29 mouse cellular contexts compared by ENCODE assay signal in the genomic region with DNA sequence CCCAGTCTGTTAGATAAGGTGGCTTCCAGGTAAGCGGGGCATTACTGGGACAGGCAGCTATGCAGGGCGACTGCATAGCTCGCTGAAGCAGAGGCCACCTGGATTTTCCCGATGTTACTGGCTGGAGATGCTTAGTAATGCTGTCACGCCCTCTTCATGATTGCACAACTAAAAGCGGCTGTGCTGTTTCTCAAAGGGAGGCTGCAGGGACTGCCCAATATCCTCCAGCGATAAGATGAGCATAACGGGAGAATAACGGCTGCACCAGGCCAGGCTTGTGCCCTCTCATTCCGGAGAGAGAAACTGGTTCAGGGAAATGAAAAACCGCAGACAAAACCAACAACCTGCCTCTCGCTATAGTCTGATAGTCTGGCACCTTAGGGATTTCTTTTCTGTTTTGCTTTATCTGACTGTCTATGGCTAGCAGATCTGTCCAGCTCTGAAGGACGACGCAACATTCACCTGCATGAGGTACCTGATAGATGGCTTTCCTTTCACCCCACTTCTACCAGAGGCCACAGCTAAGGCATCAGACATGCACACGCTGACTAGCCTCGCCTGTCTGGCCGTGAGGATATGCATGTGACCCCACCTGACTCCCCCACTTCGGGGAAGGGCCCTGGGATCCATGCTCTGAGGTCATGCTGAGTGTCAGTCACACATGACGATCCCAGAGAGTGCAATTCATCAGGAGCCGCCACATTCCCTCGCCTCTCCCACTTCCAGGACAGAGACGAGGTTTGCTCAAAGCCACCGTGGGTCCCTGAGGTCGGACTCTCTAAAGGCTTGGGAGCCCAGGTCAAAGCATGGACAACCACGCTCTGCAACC.
A peak's percentile ranks its signal among the peaks of the same experiment; 100 is the strongest.
DNase-seq lines count a peak whose midpoint lies in the region; ATAC-seq and TF ChIP-seq lines count a peak whose summit lies in the region.
"Had no signal": no experiment of that assay in that cellular context is flagged by ENCODE, and none has a peak within 500 bp of the region (broad histone marks: within the 10 kb centered on the region; RNA-seq: fewer than 3 reads in every experiment).

No protein-coding gene starts in this region.

- DNase-seq in liver, embryonic 11.5 days (ENCODE audit: low spot score) = no peak
- DNase-seq in R1 (ENCODE audit: low read depth, low spot score) = peak; percentile 56
- peak; percentile 27 for DNase-seq in liver, postnatal 0 days
- DNase-seq in left cerebral cortex, adult 11 months (ENCODE audit: low spot score) = no peak
- DNase-seq in yolk sac, embryonic 10.5 days (ENCODE audit: low spot score) = no peak
- DNase-seq: adrenal gland, adult 8-10 months; cerebellum, adult 8-10 months; cerebellum, postnatal 36 days; forebrain, postnatal 0 days; gastrocnemius, postnatal 25 days; heart, postnatal 4 days; kidney, postnatal 36 days; layer of hippocampus, postnatal 36 days; retina, postnatal 1 day; right cerebral cortex, postnatal 4 days; thymus, postnatal 25 days had no signal

- no peaks in the 10 kb centered on the region for H3K79me3 ChIP-seq in C2C12 (ENCODE audit: low read depth)

- H3K9me3 ChIP-seq in liver, embryonic 12.5 days (replicated peaks) = no peaks in the 10 kb centered on the region
- no peaks in the 10 kb centered on the region for H3K9me3 ChIP-seq in liver, embryonic 11.5 days (ENCODE audit: control insufficient read depth, low read length)
- H3K9me3 ChIP-seq in liver, postnatal 0 days (ENCODE audit: low read length) = no peaks in the 10 kb centered on the region
- no peaks in the 10 kb centered on the region for H3K9me3 ChIP-seq in forebrain, embryonic 16.5 days (ENCODE audit: control insufficient read depth, low read length)
- H3K9me3 ChIP-seq: embryonic facial prominence, embryonic 15.5 days; kidney, embryonic 15.5 days; limb, embryonic 13.5 days; midbrain, embryonic 13.5 days; stomach, embryonic 15.5 days had no signal

- no peaks in the 10 kb centered on the region for H3K36me3 ChIP-seq in liver, embryonic 12.5 days
- no peaks in the 10 kb centered on the region for H3K36me3 ChIP-seq in liver, embryonic 11.5 days (ENCODE audit: control insufficient read depth, insufficient read depth, low read length)
- H3K36me3 ChIP-seq in C2C12 (ENCODE audit: control insufficient read depth, insufficient read depth) = no peaks in the 10 kb centered on the region
- no peaks in the 10 kb centered on the region for H3K36me3 ChIP-seq in liver, postnatal 0 days (replicated peaks; ENCODE audit: insufficient read depth, low read length)
- no peaks in the 10 kb centered on the region for H3K36me3 ChIP-seq in forebrain, embryonic 16.5 days (ENCODE audit: control insufficient read depth, insufficient read depth)
- H3K36me3 ChIP-seq: embryonic facial prominence, embryonic 15.5 days; kidney, embryonic 15.5 days; limb, embryonic 13.5 days; midbrain, embryonic 13.5 days; stomach, embryonic 15.5 days had no signal

- H3K9ac ChIP-seq in liver, embryonic 12.5 days = no peak overlapping the region
- H3K9ac ChIP-seq in liver, embryonic 11.5 days (ENCODE audit: low read depth, low read length) = no peak overlapping the region
- H3K9ac ChIP-seq in liver, postnatal 0 days (replicated peaks) = no peak overlapping the region
- no peak overlapping the region for H3K9ac ChIP-seq in forebrain, embryonic 16.5 days (replicated peaks; ENCODE audit: low read depth, low read length)
- H3K9ac ChIP-seq: embryonic facial prominence, embryonic 15.5 days; forebrain, postnatal 0 days; hindbrain, embryonic 14.5 days; kidney, embryonic 15.5 days; limb, embryonic 13.5 days; midbrain, embryonic 13.5 days; stomach, embryonic 15.5 days had no signal

- no peak overlapping the region for H3K27ac ChIP-seq in liver, embryonic 12.5 days
- no peak overlapping the region for H3K27ac ChIP-seq in liver, embryonic 11.5 days (ENCODE audit: low read depth, low read length)
- H3K27ac ChIP-seq in liver, postnatal 0 days (ENCODE audit: low read depth) = no peak overlapping the region
- H3K27ac ChIP-seq in forebrain, embryonic 16.5 days (ENCODE audit: low read length) = no peak overlapping the region
- H3K27ac ChIP-seq: embryonic facial prominence, embryonic 15.5 days; hindbrain, embryonic 14.5 days; kidney, embryonic 15.5 days; limb, embryonic 13.5 days; midbrain, embryonic 13.5 days; stomach, embryonic 15.5 days had no signal

- WGBS in liver, embryonic 12.5 days (ENCODE audit: insufficient replicate concordance) = 72% methylated on average over 25 of the region's 25 CpGs
- 75% methylated on average over 25 of the region's 25 CpGs for WGBS in liver, embryonic 11.5 days
- WGBS in liver, postnatal 0 days (ENCODE audit: insufficient replicate concordance) = 71% methylated on average over 25 of the region's 25 CpGs
- 86% methylated on average over 25 of the region's 25 CpGs for WGBS in forebrain, embryonic 16.5 days

- no peak overlapping the region for H3ac ChIP-seq in C2C12 (ENCODE audit: control insufficient read depth, insufficient read length, low read depth)

- H3K4me2 ChIP-seq in liver, embryonic 12.5 days = peak overlapping the region; percentile 1; the same call in 1 of the 2 replicates
- no peak overlapping the region for H3K4me2 ChIP-seq in liver, embryonic 11.5 days
- no peak overlapping the region for H3K4me2 ChIP-seq in liver, postnatal 0 days (ENCODE audit: low read depth, low read length)
- no peak overlapping the region for H3K4me2 ChIP-seq in forebrain, embryonic 16.5 days (ENCODE audit: low read length)
- H3K4me2 ChIP-seq: embryonic facial prominence, embryonic 15.5 days; hindbrain, embryonic 14.5 days; kidney, embryonic 15.5 days; limb, embryonic 13.5 days; midbrain, embryonic 13.5 days; stomach, embryonic 15.5 days had no signal

- no peak overlapping the region for H3K4me3 ChIP-seq in liver, embryonic 12.5 days
- no peak overlapping the region for H3K4me3 ChIP-seq in liver, embryonic 11.5 days (ENCODE audit: low read depth, low read length)
- no peak overlapping the region for H3K4me3 ChIP-seq in C2C12 (ENCODE audit: insufficient read depth, poor library complexity, severe bottlenecking)
- H3K4me3 ChIP-seq in liver, postnatal 0 days (ENCODE audit: low read depth, low read length) = no peak overlapping the region
- H3K4me3 ChIP-seq in forebrain, embryonic 16.5 days (replicated peaks; ENCODE audit: low read length) = no peak overlapping the region
- H3K4me3 ChIP-seq: embryonic facial prominence, embryonic 15.5 days; kidney, embryonic 15.5 days; limb, embryonic 13.5 days; midbrain, embryonic 13.5 days; stomach, embryonic 15.5 days had no signal

- ATAC-seq in liver, embryonic 12.5 days = no peak
- ATAC-seq in liver, embryonic 11.5 days (replicated peaks; ENCODE audit: low FRiP score) = no peak
- peak; percentile 15; the same call in 1 of the 2 replicates for ATAC-seq in liver, postnatal 0 days
- no peak for ATAC-seq in forebrain, embryonic 16.5 days
- ATAC-seq: activated CD4-positive, CD25-positive, alpha-beta regulatory T cell, adult 4 months; forebrain, postnatal 0 days; inflammation-experienced regulatory T-cells, adult 6 months; lung, postnatal 0 days; midbrain, embryonic 13.5 days; Patski had no signal

- peaks cover 7% of the 10 kb centered on the region for H3K79me2 ChIP-seq in C2C12 (ENCODE audit: control insufficient read depth, insufficient read depth)

- H3K4me1 ChIP-seq in liver, embryonic 12.5 days = peaks cover 49% of the 10 kb centered on the region
- peaks cover 22% of the 10 kb centered on the region for H3K4me1 ChIP-seq in liver, embryonic 11.5 days (replicated peaks; ENCODE audit: control insufficient read depth, insufficient read depth, low read length)
- H3K4me1 ChIP-seq in liver, postnatal 0 days (ENCODE audit: insufficient read depth) = peaks cover 9% of the 10 kb centered on the region
- H3K4me1 ChIP-seq in forebrain, embryonic 16.5 days (replicated peaks; ENCODE audit: control insufficient read depth, insufficient read depth, low read length) = peaks cover 9% of the 10 kb centered on the region
- H3K4me1 ChIP-seq: stomach, embryonic 15.5 days had no signal

- no peak for TF ChIP-seq EP300 in liver, postnatal 0 days (IDR thresholded peaks at IDR 0.05; ENCODE audit: low read depth)

- TF ChIP-seq CTCF in C2C12 (IDR thresholded peaks at IDR 0.05; ENCODE audit: control insufficient read depth, insufficient read depth, insufficient read length) = no peak
- no peak for TF ChIP-seq CTCF in liver, postnatal 0 days (IDR thresholded peaks at IDR 0.05; ENCODE audit: low read depth)

- H3K27me3 ChIP-seq in liver, embryonic 12.5 days (replicated peaks) = no peaks in the 10 kb centered on the region
- H3K27me3 ChIP-seq in liver, embryonic 11.5 days (replicated peaks; ENCODE audit: control insufficient read depth, insufficient read depth, low read length) = no peaks in the 10 kb centered on the region
- no peaks in the 10 kb centered on the region for H3K27me3 ChIP-seq in C2C12 (ENCODE audit: control insufficient read depth, insufficient read depth, insufficient read length)
- H3K27me3 ChIP-seq in liver, postnatal 0 days (ENCODE audit: insufficient read depth, low read length) = no peaks in the 10 kb centered on the region
- H3K27me3 ChIP-seq in forebrain, embryonic 16.5 days (replicated peaks; ENCODE audit: control insufficient read depth, insufficient read depth, low read length) = no peaks in the 10 kb centered on the region
- H3K27me3 ChIP-seq: embryonic facial prominence, embryonic 15.5 days; kidney, embryonic 15.5 days; limb, embryonic 13.5 days; midbrain, embryonic 13.5 days; Patski; stomach, embryonic 15.5 days had no signal

TF ChIP-seq in C2C12, 6 proteins besides CTCF, POLR2A, EP300 and RAD21:
- TF ChIP-seq CEBPB (IDR thresholded peaks at IDR 0.05; ENCODE audit: low read depth) (peak; percentile 41), USF1 (IDR thresholded peaks at IDR 0.05; ENCODE audit: low read depth) (no peak), MAX (IDR thresholded peaks at IDR 0.05) (no peak), MYOG (IDR thresholded peaks at IDR 0.05; ENCODE audit: control insufficient read depth, extremely low read depth, insufficient read length) (no peak)

Comparison
In these comparisons a context has a peak if more than half of its experiments do, and no peak if none do; other contexts are left out.
1. DNase-seq: peak in R1 (single experiment) and liver, postnatal 0 days (single experiment); none in liver, embryonic 11.5 days (single experiment), left cerebral cortex, adult 11 months (single experiment) and yolk sac, embryonic 10.5 days (single experiment).